Mouse (Mus musculus) neural tube, embryonic 13.5 days (tissue): ENCODE data around the gene Garnl3. TPM values are rescaled to one million over a fixed set of nuclear protein-coding genes. Genes with fewer than 3 reads are reported as not detected.
A peak's percentile ranks its signal among the peaks of the same experiment; 100 is the strongest.

Source experiments
- ATAC-seq: fragments of 200-750 bp; cut with Nextera tagmentation; 2 replicates; pipeline ENCODE4 v1.8.0; 2017; ENCODE audit warnings: low read depth, mild to moderate bottlenecking, moderate TSS enrichment, moderate library complexity
- H3K27ac ChIP-seq: fragments of 300-500 bp; sonication (generic); replicated peaks from 2 replicates; pipeline ENCODE4 v1.5.1; 2015; ENCODE audit warnings: moderate library complexity, mild to moderate bottlenecking, inconsistent platforms
- H3K27me3 ChIP-seq: fragments of 300-500 bp; sonication (generic); 2 replicates; pipeline ENCODE4 v1.6.1; 2015; ENCODE audit warnings: mild to moderate bottlenecking, inconsistent platforms
- H3K36me3 ChIP-seq: fragments of 300-500 bp; sonication (generic); 2 replicates; pipeline ENCODE4 v1.6.1; 2015; ENCODE audit warnings: mild to moderate bottlenecking, inconsistent platforms
- H3K4me1 ChIP-seq: fragments of 300-500 bp; sonication (generic); replicated peaks from 2 replicates; pipeline ENCODE4 v1.6.1; 2015; ENCODE audit warnings: inconsistent platforms
- H3K4me2 ChIP-seq: fragments of 300-500 bp; sonication (generic); 2 replicates; pipeline ENCODE4 v1.6.1; 2015; ENCODE audit warnings: inconsistent platforms, mild to moderate bottlenecking, moderate library complexity
- H3K4me3 ChIP-seq: fragments of 300-500 bp; sonication (generic); 2 replicates; pipeline ENCODE4 v1.5.1; 2015; ENCODE audit warnings: mild to moderate bottlenecking, inconsistent platforms
- H3K9ac ChIP-seq: fragments of 300-500 bp; sonication (generic); 2 replicates; pipeline ENCODE4 v1.6.1; 2015; ENCODE audit warnings: moderate library complexity, mild to moderate bottlenecking, inconsistent platforms
- H3K9me3 ChIP-seq: fragments of 300-500 bp; sonication (generic); 2 replicates; pipeline ENCODE4 v1.6.1; 2016; ENCODE audit warnings: inconsistent platforms
- WGBS: fragments of 180-500 bp; shearing (Covaris S2); methylation state at CpG from one replicate; pipeline ENCODE4 v1.1.7; 2015; 5-methylcytosine and 5-hydroxymethylcytosine counted together
- polyA plus RNA-seq: library from polyadenylated mRNA; unstranded; fragments of >200 nt; fragmentation: Nextera tagmentation; extraction: Ambion mirVana; gene quantifications from 2 replicates; pipeline ENCODE4 v1.2.1, GENCODE M21; 2015

Garnl3 gene
- polyA plus RNA-seq, 1 experiment from 2014 or later, result 33.4 TPM

DNA sequence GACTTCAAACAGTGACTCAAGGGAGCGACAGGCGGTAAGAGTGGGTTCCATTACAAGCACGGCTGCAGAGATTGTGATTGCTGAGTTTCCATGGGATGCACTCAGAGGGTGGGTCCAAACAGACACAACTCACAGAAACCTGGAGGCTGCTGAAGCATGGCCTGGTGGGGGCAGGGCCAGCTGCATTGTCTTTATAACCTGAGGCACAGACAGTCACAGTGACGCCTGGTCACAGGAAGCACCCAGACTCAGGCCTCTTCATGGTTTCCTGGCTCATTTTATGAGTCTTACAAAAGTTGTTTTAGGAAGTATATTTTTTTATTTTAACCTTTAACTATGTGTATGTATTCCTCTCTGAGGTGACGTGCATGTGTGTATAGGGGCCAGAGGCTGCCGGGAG, 38.0 kb upstream of the Garnl3 start:
- Histone ChIP-seq H3K4me2 (no peak overlapping the region), H3K27me3 (no peaks in the 10 kb centered on the region), H3K36me3 (peaks cover 75% of the 10 kb centered on the region), H3K4me3 (no peak overlapping the region), H3K27ac (no peak overlapping the region), H3K9me3 (no peaks in the 10 kb centered on the region), H3K4me1 (peaks cover 29% of the 10 kb centered on the region), H3K9ac (no peak overlapping the region)
- WGBS, result 71% methylated on average over 6 of the region's 6 CpGs
- ATAC-seq, result no peak

DNA sequence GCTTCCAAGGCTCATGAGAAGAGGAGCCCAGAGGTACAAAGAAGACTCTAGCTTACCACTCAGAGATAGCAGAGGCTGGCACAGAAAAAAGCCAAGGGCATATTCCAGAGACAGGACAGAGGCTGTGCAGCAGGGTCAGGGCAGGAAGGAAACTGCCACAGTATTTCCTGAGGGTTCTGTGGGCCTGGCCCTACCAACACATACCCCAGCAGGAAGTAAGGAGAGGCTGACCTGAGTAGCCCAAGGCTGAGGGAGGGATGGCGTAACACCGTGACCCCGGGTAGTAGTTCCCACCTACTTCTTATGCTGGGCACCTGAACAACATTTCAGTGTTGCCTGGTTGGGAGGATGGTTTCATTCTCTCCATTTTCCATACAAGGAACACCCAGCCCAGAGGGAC, 35.6 kb upstream of the Garnl3 start:
- Histone ChIP-seq H3K27ac (no peak overlapping the region), H3K9me3 (no peaks in the 10 kb centered on the region), H3K27me3 (no peaks in the 10 kb centered on the region), H3K36me3 (peaks cover 66% of the 10 kb centered on the region), H3K9ac (no peak overlapping the region), H3K4me2 (no peak overlapping the region), H3K4me1 (peaks cover 30% of the 10 kb centered on the region), H3K4me3 (no peak overlapping the region)
- no peak for ATAC-seq
- 96% methylated on average over 3 of the region's 3 CpGs for WGBS

- Histone ChIP-seq H3K4me1 (peaks cover 22% of the 10 kb centered on the region), H3K4me3 (no peak overlapping the region), H3K36me3 (peaks cover 64% of the 10 kb centered on the region), H3K9me3 (no peaks in the 10 kb centered on the region), H3K4me2 (no peak overlapping the region), H3K27me3 (no peaks in the 10 kb centered on the region), H3K27ac (peak overlapping the region; percentile 59; the same call in 1 of the 2 replicates), H3K9ac (no peak overlapping the region)
- ATAC-seq, result no peak
- WGBS, result 66% methylated on average over 7 of the region's 7 CpGs
Measured at GRCm38 (mm10) chr2:33165710-33166374, 34.4 kb upstream of the Garnl3 start.

- no peak for ATAC-seq
- H3K27ac ChIP-seq, result peak overlapping the region; percentile 59; the same call in 1 of the 2 replicates
- H3K36me3 ChIP-seq, result peaks cover 58% of the 10 kb centered on the region
- peaks cover 18% of the 10 kb centered on the region for H3K4me1 ChIP-seq
- H3K4me3 ChIP-seq, result no peak overlapping the region
- no peak overlapping the region for H3K9ac ChIP-seq
- no peaks in the 10 kb centered on the region for H3K9me3 ChIP-seq
- 82% methylated on average over 4 of the region's 4 CpGs for WGBS
- no peak overlapping the region for H3K4me2 ChIP-seq
- H3K27me3 ChIP-seq, result no peaks in the 10 kb centered on the region
Measured at GRCm38 (mm10) chr2:33165229-33165628, 33.8 kb upstream of the Garnl3 start.

DNA sequence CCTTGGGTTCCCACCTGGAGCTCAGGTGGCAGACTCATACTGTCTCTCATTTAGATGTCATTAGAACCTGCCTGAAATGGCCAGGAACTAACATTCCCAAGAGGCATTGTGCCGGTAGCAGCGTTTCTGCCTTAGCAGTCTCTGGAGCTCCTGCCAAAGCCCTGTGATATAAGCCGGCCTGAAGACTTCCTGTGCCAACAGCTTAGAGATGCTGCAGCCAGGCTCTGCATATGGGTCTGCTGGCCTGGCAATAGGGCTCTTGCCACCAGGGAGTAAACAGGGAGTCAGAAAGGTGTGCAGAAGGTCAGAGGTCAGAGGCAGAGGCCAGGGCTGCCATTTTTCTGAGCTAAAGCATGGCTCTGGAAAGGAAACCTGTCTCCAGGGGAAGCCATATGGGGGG, 33.2 kb upstream of the Garnl3 start:
- H3K4me3 ChIP-seq, result no peak overlapping the region
- no peak overlapping the region for H3K9ac ChIP-seq
- H3K4me1 ChIP-seq, result peaks cover 18% of the 10 kb centered on the region
- 69% methylated on average over 3 of the region's 3 CpGs for WGBS
- peaks cover 58% of the 10 kb centered on the region for H3K36me3 ChIP-seq
- no peaks in the 10 kb centered on the region for H3K27me3 ChIP-seq
- no peak overlapping the region for H3K4me2 ChIP-seq
- 0 out of 2 replicates have a peak overlapping the region, but pooled peaks have one; percentile 59 for H3K27ac ChIP-seq
- no peaks in the 10 kb centered on the region for H3K9me3 ChIP-seq
- no peak for ATAC-seq

- no peak overlapping the region for H3K9ac ChIP-seq
- no peak overlapping the region for H3K27ac ChIP-seq
- H3K9me3 ChIP-seq, result no peaks in the 10 kb centered on the region
- H3K36me3 ChIP-seq, result peaks cover 52% of the 10 kb centered on the region
- H3K27me3 ChIP-seq, result no peaks in the 10 kb centered on the region
- WGBS, result 87% methylated on average over 2 of the region's 2 CpGs
- H3K4me1 ChIP-seq, result peaks cover 18% of the 10 kb centered on the region
- no peak overlapping the region for H3K4me3 ChIP-seq
- H3K4me2 ChIP-seq, result no peak overlapping the region
- no peak for ATAC-seq
Measured at GRCm38 (mm10) chr2:33162126-33162525, 30.7 kb upstream of the Garnl3 start.

- no peaks in the 10 kb centered on the region for H3K27me3 ChIP-seq
- H3K4me2 ChIP-seq, result no peak overlapping the region
- no peak overlapping the region for H3K27ac ChIP-seq
- ATAC-seq, result no peak
- 77% methylated on average over 12 of the region's 12 CpGs for WGBS
- peaks cover 10% of the 10 kb centered on the region for H3K4me1 ChIP-seq
- no peak overlapping the region for H3K9ac ChIP-seq
- H3K4me3 ChIP-seq, result no peak overlapping the region
- peaks cover 48% of the 10 kb centered on the region for H3K36me3 ChIP-seq
- H3K9me3 ChIP-seq, result no peaks in the 10 kb centered on the region
Measured at GRCm38 (mm10) chr2:33160326-33160973, 29.0 kb upstream of the Garnl3 start.

- Histone ChIP-seq H3K9ac (no peak overlapping the region), H3K36me3 (peaks cover 44% of the 10 kb centered on the region)
Measured at GRCm38 (mm10) chr2:33159593-33159992, 28.1 kb upstream of the Garnl3 start.

DNA sequence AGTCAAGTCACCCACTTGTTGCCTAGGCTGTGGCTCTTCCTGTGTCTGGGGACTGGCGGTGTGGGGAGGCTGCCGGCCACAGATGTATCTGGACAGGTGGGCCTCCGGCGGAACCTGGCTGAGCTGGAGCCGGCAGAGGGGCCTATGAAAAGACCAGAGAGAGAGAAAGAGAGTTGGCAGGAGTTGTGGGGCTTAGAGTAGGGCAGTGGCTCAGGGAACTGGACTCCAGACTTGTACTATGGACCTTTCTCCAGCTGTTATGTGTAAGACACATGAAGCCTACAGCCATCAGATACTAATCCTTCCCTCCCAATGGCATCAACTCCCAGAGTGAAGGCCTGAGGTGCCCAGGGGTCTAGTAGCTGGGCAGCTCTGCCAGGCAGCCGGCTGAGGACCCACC, 27.4 kb upstream of the Garnl3 start:
- no peak overlapping the region for H3K27ac ChIP-seq
- H3K27me3 ChIP-seq, result no peaks in the 10 kb centered on the region
- no peaks in the 10 kb centered on the region for H3K4me1 ChIP-seq
- H3K9me3 ChIP-seq, result no peaks in the 10 kb centered on the region
- H3K4me2 ChIP-seq, result no peak overlapping the region
- no peak overlapping the region for H3K4me3 ChIP-seq
- peaks cover 49% of the 10 kb centered on the region for H3K36me3 ChIP-seq
- no peak overlapping the region for H3K9ac ChIP-seq
- ATAC-seq, result no peak
- WGBS, result 90% methylated on average over 6 of the region's 6 CpGs

More at GRCm38 (mm10) chr2:33159593-33159992, 28.1 kb upstream of the Garnl3 start:
- ATAC-seq, result no peak
- Histone ChIP-seq H3K4me1 (peaks cover 2% of the 10 kb centered on the region; the same call in 1 of the 2 replicates), H3K4me2 (no peak overlapping the region), H3K9me3 (no peaks in the 10 kb centered on the region), H3K27ac (no peak overlapping the region), H3K4me3 (no peak overlapping the region), H3K27me3 (no peaks in the 10 kb centered on the region)
- 90% methylated on average over 7 of the region's 7 CpGs for whole genome bisulfite sequencing

- H3K27ac ChIP-seq, result no peak overlapping the region
- no peaks in the 10 kb centered on the region for H3K27me3 ChIP-seq
- no peak overlapping the region for H3K4me2 ChIP-seq
- ATAC-seq, result no peak
- WGBS, result 81% methylated on average over 5 of the region's 5 CpGs
- no peak overlapping the region for H3K9ac ChIP-seq
- no peaks in the 10 kb centered on the region for H3K9me3 ChIP-seq
- H3K4me3 ChIP-seq, result no peak overlapping the region
- no peaks in the 10 kb centered on the region for H3K4me1 ChIP-seq
- peaks cover 41% of the 10 kb centered on the region for H3K36me3 ChIP-seq
Measured at GRCm38 (mm10) chr2:33156283-33156781, 24.9 kb upstream of the Garnl3 start.

- H3K4me1 ChIP-seq, result no peaks in the 10 kb centered on the region
- no peaks in the 10 kb centered on the region for H3K9me3 ChIP-seq
- peaks cover 45% of the 10 kb centered on the region for H3K36me3 ChIP-seq
- H3K4me3 ChIP-seq, result no peak overlapping the region
- H3K4me2 ChIP-seq, result no peak overlapping the region
- H3K27ac ChIP-seq, result no peak overlapping the region
- peak; percentile 82 for ATAC-seq
- H3K27me3 ChIP-seq, result no peaks in the 10 kb centered on the region
- H3K9ac ChIP-seq, result no peak overlapping the region
- 26% methylated on average over 5 of the region's 5 CpGs for WGBS
Measured at GRCm38 (mm10) chr2:33154751-33155372, 23.4 kb upstream of the Garnl3 start.

GRCm38 (mm10) chr2:33146994-33147393, 15.5 kb upstream of the Garnl3 start:
- Histone ChIP-seq H3K9ac (no peak overlapping the region), H3K27ac (no peak overlapping the region), H3K4me2 (no peak overlapping the region), H3K9me3 (no peaks in the 10 kb centered on the region), H3K27me3 (no peaks in the 10 kb centered on the region), H3K4me3 (no peak overlapping the region), H3K4me1 (no peaks in the 10 kb centered on the region), H3K36me3 (peaks cover 66% of the 10 kb centered on the region)
- ATAC-seq, result no peak
- WGBS, result 89% methylated on average over 4 of the region's 4 CpGs
